Mouse (Mus musculus) midbrain, postnatal 0 days (tissue): Measurements from ENCODE around the gene Kdm5c. TPM values are rescaled to one million over a fixed set of nuclear protein-coding genes. Genes with fewer than 3 reads are reported as not detected.
"Not testable (repeated sequence)": the region's sequence is repeated elsewhere in the genome, so short reads cannot be mapped to it uniquely, and the experiment has no call there.

Experiments
- ATAC-seq: fragments of 200-750 bp; cut with Nextera tagmentation; 2 replicates; pipeline ENCODE4 v1.8.0; 2017; ENCODE audit warnings: moderate number of reproducible peaks, mild to moderate bottlenecking, moderate TSS enrichment, moderate library complexity; ENCODE audit not compliant: low FRiP score
- DNase-seq: peaks from one replicate; pipeline ENCODE4 v3.0.0-alpha.2; 2015; ENCODE audit warnings: low spot score
- H3K27ac ChIP-seq: fragments of 300-500 bp; sonication (generic); 2 replicates; pipeline ENCODE4 v1.5.1; 2014; ENCODE audit warnings: low read depth, mild to moderate bottlenecking, low read length, mixed read lengths
- H3K27me3 ChIP-seq: fragments of 300-500 bp; sonication (generic); 2 replicates; pipeline ENCODE4 v1.6.1; 2014; ENCODE audit warnings: low read length, control low read depth, mixed read lengths; ENCODE audit not compliant: insufficient read depth
- H3K36me3 ChIP-seq: fragments of 300-500 bp; sonication (generic); 2 replicates; pipeline ENCODE4 v1.6.1; 2014; ENCODE audit warnings: low read length, control low read depth, mixed read lengths; ENCODE audit not compliant: insufficient read depth
- H3K4me1 ChIP-seq: fragments of 300-500 bp; sonication (generic); 2 replicates; pipeline ENCODE4 v1.6.1; 2014; ENCODE audit warnings: mild to moderate bottlenecking, control low read depth, antibody characterized with exemption, low read length, mixed read lengths; ENCODE audit not compliant: insufficient read depth
- H3K4me2 ChIP-seq: fragments of 300-500 bp; sonication (generic); 2 replicates; pipeline ENCODE4 v1.6.1; 2014; ENCODE audit warnings: low read depth, mild to moderate bottlenecking, low read length, mixed read lengths; ENCODE audit not compliant: poor library complexity, severe bottlenecking
- H3K4me3 ChIP-seq: fragments of 300-500 bp; sonication (generic); 2 replicates; pipeline ENCODE4 v1.5.1; 2014; ENCODE audit warnings: low read depth, mild to moderate bottlenecking, low read length, moderate library complexity
- H3K9ac ChIP-seq: fragments of 300-500 bp; sonication (generic); replicated peaks from 2 replicates; pipeline ENCODE4 v1.6.1; 2014; ENCODE audit warnings: mild to moderate bottlenecking, low read length, moderate library complexity, mixed read lengths; ENCODE audit not compliant: poor library complexity, severe bottlenecking
- H3K9me3 ChIP-seq: fragments of 300-500 bp; sonication (generic); 2 replicates; pipeline ENCODE4 v1.6.1; 2016; ENCODE audit warnings: low read length, control low read depth
- CTCF ChIP-seq: IDR thresholded peaks from 2 replicates; pipeline ENCODE4 v1.5.1; 2016; ENCODE audit warnings: antibody characterized with exemption, mild to moderate bottlenecking
- WGBS: fragments of 180-500 bp; shearing (Covaris S2); extraction: QIAGEN DNeasy Blood & Tissue Kit; methylation state at CpG from one replicate; pipeline ENCODE4 v1.1.7; 2014; 5-methylcytosine and 5-hydroxymethylcytosine counted together
- polyA plus RNA-seq: library from polyadenylated mRNA; unstranded; fragments of >200 nt; fragmentation: Nextera tagmentation; extraction: Ambion mirVana; gene quantifications from 2 replicates; pipeline ENCODE4 v1.2.1, GENCODE M21; 2015
- total RNA-seq: library from RNA; depleted of rRNA; stranded (reverse); fragments of >200 nt; gene quantifications from 2 replicates; pipeline ENCODE4 v1.2.3, GENCODE M21; 2014

Kdm5c gene
- total and polyA plus RNA-seq, 2 experiments from 2014 or later, result 26.0 to 54.4 TPM

- peaks cover 34% of the 10 kb centered on the region for H3K36me3 ChIP-seq
- WGBS, result 100% methylated on average over 2 of the region's 2 CpGs
- H3K27ac ChIP-seq, result no peak overlapping the region
- no peak overlapping the region for H3K4me3 ChIP-seq
- no peak overlapping the region for H3K4me2 ChIP-seq
- no peaks in the 10 kb centered on the region for H3K27me3 ChIP-seq
- H3K4me1 ChIP-seq, result no peaks in the 10 kb centered on the region
- no peak for TF ChIP-seq CTCF
- H3K9ac ChIP-seq, result no peak overlapping the region
- no peaks in the 10 kb centered on the region for H3K9me3 ChIP-seq
- DNase-seq (no peak), ATAC-seq (no peak)
Observed at GRCm38 (mm10) chrX:152244492-152245189, 11.8 kb downstream of the Kdm5c start.

DNA sequence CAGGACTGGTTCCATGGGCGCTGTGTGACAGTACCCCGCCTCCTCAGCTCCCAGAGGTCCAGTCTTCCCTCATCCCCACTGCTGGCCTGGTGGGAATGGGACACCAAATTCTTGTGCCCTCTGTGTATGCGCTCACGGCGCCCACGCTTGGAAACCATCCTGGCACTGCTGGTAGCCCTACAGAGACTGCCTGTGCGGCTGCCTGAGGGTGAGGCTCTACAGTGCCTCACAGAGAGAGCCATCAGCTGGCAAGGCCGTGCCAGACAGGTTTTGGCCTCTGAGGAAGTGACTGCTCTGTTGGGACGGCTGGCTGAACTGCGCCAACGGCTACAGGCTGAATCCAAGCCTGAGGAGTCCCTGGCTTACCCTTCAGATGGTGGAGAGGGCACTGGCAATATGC is 38.4 kb downstream of the Kdm5c start:
- H3K9me3 ChIP-seq, result no peaks in the 10 kb centered on the region
- H3K36me3 ChIP-seq, result peaks cover 73% of the 10 kb centered on the region
- DNase-seq (no peak), ATAC-seq (peak; percentile 41; the same call in 1 of the 2 replicates)
- no peak overlapping the region for H3K9ac ChIP-seq
- WGBS, result 96% methylated on average over 11 of the region's 11 CpGs
- no peaks in the 10 kb centered on the region for H3K27me3 ChIP-seq
- H3K4me1 ChIP-seq, result no peaks in the 10 kb centered on the region
- no peak overlapping the region for H3K27ac ChIP-seq
- H3K4me2 ChIP-seq, result no peak overlapping the region
- no peak overlapping the region for H3K4me3 ChIP-seq
- no peak for TF ChIP-seq CTCF

DNA sequence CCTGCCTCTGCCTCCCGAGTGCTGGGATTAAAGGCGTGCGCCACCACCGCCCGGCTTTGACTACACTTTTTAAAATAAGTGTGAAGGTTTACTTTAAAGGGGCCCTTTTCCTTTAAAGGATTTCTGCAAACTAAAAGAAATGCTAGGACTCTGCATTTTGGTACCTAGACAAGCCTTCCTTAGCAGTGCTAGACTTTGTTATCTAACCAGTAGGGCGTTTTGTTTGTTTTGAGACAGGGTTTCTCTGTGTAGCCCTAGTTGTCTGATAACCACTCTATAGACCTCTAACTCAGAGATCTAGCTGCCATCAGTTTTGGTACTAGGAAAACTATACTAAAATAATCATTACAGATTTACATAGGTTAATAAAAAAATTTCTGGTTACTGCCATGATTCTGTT is 46.6 kb downstream of the Kdm5c start:
- Histone ChIP-seq H3K9ac (no peak overlapping the region), H3K4me2 (no peak overlapping the region), H3K36me3 (peaks cover 11% of the 10 kb centered on the region; the same call in 1 of the 2 replicates), H3K27me3 (no peaks in the 10 kb centered on the region), H3K4me3 (no peak overlapping the region), H3K4me1 (no peaks in the 10 kb centered on the region), H3K9me3 (no peaks in the 10 kb centered on the region), H3K27ac (no peak overlapping the region)
- DNase-seq (no peak), ATAC-seq (no peak)
- WGBS, result 91% methylated on average over 6 of the region's 6 CpGs
- no peak for TF ChIP-seq CTCF

DNA sequence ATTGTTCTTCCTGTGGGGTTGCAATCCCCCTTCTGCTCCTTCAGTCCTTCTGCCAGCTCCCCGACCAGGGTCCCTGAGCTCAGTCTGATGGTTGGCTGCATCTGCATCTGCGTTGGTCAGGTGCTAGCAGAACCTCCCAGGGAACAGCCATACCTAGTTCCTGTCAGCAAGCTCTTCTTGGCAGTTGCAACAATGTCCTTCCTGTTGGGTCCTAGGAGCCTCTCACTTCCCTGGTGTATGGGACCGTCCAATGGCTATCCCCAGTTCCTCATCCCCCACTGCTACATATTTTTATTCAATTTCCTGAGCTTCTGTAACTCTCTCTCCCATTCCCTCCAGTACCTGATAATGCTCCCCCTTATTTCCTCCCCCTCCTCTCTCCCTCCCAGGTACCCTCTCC is 51.9 kb downstream of the Kdm5c start:
- no peaks in the 10 kb centered on the region for H3K27me3 ChIP-seq
- no peaks in the 10 kb centered on the region for H3K36me3 ChIP-seq
- TF ChIP-seq CTCF, result no peak
- ATAC-seq, result no peak
- H3K9ac ChIP-seq, result no peak overlapping the region
- DNase-seq, result no peak
- no peak overlapping the region for H3K27ac ChIP-seq
- WGBS, result 79% methylated on average over 3 of the region's 3 CpGs
- H3K4me2 ChIP-seq, result no peak overlapping the region
- no peaks in the 10 kb centered on the region for H3K9me3 ChIP-seq
- no peaks in the 10 kb centered on the region for H3K4me1 ChIP-seq
- no peak overlapping the region for H3K4me3 ChIP-seq

DNA sequence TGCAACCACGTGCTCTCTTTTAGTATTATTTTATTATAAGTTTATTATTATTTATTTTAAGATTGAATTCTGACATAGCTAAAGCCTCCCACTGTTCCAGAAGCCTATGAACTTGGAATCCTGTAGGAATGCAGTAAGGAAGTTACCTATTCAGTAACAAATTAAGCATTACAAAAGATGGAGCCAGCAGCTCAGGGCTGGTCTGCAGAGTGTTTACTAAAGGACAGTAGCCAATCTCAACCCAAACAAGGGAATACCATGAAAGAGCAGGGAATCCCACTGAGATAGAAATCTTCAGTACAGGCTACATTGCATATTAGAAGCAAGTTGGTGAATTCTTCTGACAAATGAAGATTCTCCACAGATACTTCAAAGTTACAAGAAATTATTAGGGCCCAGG is 54.2 kb downstream of the Kdm5c start:
- H3K27ac ChIP-seq, H3K4me1 ChIP-seq, ATAC-seq, H3K9ac ChIP-seq, H3K4me3 ChIP-seq, H3K4me2 ChIP-seq, H3K36me3 ChIP-seq, DNase-seq, H3K27me3 ChIP-seq, H3K9me3 ChIP-seq: not testable (repeated sequence)
- WGBS, result 53% methylated on average over 1 of the region's 1 CpGs

DNA sequence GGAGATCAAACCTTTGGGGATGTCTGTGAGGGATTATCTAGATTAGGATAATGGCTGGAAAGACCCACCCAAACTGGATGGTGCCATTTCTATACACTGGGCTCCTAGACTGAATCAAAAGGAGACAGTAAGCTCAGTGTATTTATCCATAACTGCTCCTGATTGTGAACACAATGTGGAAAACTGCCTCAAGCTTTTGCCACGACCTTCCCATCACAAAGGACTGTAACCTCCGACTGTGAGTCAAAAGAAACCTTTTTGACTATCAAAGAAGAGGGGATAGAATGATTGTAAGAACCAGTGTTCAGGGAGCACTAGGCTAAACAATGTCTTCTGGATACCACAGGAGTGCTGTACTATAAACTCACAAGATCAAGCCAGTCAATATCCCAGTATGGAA is 73.4 kb downstream of the Kdm5c start:
- Histone ChIP-seq H3K9me3 (no peaks in the 10 kb centered on the region), H3K9ac (no peak overlapping the region), H3K27me3 (0 out of 2 replicates have a peak, but pooled peaks cover 4% of the 10 kb centered on the region), H3K27ac (no peak overlapping the region), H3K4me2 (no peak overlapping the region), H3K4me1 (no peaks in the 10 kb centered on the region), H3K36me3 (no peaks in the 10 kb centered on the region), H3K4me3 (no peak overlapping the region)
- 75% methylated on average over 2 of the region's 2 CpGs for WGBS
- no peak for TF ChIP-seq CTCF
- DNase-seq (no peak), ATAC-seq (no peak)
